Mouse (Mus musculus) frontal cortex, postnatal 25 days (tissue): ENCODE measurements around the gene Dgkk.
"Not testable (repeated sequence)": the region's sequence is repeated elsewhere in the genome, so short reads cannot be mapped to it uniquely, and the experiment has no call there.

Experiments
- DNase-seq, 2 experiments: peaks; one replicate each; pipeline ENCODE4 v3.0.0; 2022; ENCODE audit warnings: low spot score in 2 of 2

Dgkk gene

DNA sequence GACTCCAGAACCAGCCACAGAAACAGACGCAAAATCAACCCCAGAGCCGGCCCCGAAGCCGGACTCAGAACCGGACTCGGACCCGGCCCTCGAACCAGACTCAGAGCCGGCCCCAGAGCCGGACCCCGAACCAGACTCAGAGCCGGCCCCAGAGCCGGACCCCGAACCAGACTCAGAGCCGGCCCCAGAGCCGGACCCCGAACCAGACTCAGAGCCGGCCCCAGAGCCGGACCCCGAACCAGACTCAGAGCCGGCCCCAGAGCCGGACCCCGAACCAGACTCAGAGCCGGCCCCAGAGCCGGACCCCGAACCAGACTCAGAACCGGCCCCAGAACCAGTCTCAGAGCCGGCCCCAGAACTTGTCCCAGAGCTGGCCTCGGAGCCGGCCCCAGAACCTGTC is at the start of gene Dgkk:
TSS of gene Dgkk (plus strand) at position 301 of the 400 bp plus-strand sequence.
- not testable (repeated sequence) for DNase-seq

DNA sequence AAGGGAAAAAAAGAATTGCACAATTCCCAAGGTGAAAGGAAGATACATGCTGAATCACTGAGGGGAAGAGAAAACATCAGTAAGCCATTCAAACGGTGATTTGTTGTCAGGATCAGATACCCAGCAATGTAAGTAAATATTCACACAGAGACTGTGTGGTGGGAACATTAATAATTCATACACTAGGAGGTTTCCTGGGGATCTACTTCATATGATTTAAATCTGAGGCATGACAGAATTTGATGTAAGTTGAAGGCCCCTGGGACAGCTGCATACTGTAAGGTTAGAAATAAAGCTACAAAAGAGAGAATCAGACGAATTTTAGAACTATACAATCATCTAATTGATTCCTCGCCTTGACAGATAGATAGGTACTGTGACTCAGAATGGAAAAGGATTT is 45.1 kb upstream of the Dgkk start:
- DNase-seq = no peak

DNA sequence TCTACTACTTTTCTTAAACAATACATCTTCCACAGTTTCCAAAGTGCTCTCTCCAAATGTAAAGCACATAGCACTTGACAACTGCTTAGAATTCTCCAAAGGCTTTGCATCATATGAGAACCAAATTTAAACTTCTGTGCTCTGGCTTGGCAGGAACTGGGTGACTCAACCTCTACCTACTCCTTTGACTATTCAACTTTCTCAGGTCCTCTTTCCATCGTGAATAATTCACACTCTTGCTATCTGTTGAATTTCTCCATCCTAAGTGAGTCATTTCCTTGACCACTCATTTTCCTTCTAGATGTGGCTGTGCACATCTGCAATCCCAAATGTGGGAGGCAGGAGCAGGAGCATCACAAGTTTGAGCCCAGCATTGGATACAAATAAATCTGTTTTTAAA is 28.4 kb upstream of the Dgkk start:
- DNase-seq = no peak

DNA sequence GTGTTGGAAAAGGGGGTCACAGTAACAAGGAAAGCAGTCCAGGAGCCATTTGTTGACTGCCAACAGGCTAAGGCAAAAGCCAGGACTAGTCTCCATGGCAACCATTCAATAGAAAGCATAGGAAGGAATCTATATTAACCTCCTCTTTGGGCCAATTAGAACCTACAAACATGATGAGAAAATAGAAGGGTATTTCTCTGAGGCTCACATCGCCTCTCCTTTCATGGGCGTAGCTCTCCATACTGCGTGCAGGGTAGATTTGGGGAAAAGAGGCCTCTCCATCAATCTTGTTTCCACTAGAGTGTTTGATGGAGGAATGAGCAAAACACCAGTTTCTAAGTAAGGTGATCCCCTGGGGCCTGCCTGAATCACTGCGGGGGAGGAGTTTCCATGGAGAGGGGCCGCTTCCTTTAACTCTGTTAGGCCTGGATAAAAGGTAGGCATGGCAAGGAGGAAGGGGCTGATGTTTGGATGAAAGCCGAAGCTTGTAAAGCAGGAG is 27.5 kb upstream of the Dgkk start:
- no peak for DNase-seq

DNA sequence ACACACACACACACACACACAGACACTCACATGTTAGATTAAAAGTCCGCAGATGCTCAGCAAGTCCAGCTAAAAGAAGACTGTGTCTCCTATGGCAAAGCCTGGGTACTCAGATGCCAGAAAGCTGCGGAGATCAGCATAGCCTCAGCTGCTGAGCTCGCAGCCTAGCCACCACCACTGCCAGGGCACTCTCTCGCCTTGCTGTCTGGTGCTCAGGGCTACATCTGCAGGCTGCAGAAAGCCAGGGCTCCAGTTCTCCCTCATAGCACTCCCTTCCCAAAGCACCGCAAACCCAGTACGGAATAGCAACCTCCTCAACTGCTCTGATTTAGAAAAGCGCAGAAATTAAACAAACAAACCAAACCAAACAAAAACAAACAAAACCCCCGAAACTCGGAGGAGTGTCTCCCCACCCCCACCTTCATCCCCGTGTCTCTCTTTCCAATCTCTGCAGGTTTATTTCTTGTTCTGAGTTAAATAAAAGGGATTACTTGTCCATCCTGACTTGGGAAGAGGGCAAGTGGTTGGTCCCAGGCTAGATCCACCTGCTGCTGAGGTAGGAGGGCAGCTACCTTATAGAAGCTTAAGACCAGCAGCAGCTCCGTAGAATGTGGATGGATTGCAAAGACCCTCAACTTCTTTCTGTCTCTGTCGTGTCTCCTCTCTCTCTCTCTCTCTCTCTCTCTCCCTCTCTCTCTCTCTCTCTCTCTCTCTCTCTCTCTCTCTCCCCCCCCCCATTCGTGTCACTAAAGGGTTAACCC is 1.4 kb upstream of the Dgkk start:
- no peak for DNase-seq

DNA sequence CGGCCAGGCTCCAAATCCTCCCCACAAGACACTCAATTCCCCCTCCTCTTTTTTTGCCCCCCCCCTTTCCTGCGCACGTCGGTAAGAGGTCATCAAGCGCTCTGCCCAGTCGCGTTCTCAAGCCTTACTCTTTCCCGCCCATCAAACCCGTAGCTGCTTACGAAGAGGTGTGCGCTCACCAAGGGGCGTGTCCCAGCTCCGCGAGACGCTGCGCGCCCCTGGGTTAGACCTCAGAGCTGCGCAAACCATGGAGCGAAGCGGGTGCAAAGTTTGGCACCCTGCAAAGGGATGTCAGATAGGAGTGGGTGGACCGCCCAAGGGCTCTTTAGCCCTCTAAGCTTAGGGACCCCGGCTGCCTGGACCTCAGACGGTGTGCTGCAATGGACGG is 862 bp upstream of the Dgkk start:
- no peak for DNase-seq

DNA sequence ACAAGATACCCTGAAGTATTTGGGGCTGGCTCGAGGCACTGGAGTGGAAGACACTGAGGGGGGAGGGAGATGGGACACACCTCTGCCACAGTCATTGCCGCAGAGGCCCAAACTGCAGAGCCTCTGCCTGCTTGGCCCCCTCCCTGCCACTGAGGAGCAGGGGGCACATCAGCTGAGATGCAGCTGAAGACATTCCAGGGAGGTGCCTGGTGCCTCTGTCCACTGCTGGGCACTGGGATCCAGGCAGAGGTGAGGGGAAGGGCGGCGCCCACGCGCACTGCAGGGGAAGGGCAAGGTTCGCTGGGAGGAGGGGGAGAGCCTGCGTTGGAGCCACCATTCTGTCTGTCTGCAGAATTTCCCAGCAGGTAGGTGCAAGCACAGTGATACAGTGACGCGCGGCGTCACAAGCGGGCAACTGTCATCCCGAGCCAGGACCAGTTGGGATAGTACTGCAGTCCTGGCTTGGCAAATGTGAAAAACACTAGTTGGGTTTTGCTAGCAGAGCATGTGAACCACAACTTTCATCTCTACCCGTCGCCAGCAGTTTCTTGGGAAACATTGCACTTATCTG is 948 bp downstream of the Dgkk start:
- no peak for DNase-seq

DNA sequence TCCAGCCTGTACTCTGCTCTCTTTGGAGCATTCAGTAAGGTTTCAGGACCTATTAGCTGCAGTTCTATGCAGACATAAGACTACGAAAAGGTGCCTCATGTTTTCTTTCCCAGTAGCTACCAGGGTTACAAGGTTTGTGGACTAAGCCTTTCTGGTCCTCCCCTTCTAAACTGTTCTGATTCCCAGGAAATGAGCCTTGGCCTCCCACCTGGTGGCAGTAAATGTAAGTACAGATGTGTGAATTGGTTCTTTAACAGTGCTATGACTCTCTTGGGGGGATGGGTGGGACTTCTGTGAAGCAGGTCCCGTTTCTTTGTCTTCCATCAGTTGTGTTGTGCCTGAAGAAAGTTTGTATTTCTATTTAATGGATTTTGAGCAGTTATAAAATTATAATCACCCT is 53.4 kb downstream of the Dgkk start:
- no peak for DNase-seq

DNA sequence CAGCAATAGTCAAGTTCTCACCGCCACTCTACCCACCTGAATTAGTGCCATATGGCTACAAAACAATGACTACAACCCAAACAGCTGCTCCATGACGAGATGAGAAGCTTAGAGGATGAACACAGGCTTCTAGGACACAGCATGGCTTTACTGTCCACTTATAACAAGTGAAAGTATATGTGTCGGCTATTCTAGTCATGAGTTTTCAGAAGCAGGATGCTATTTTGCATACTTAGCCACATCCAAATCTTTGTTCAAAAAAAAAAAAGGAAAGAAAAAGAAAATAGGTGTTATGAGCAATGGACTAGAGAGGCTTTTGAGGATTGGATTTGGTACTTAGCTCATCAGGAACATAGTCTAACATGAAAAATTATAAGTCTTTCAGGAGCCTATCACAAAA is 74.4 kb downstream of the Dgkk start:
- no peak for DNase-seq

DNA sequence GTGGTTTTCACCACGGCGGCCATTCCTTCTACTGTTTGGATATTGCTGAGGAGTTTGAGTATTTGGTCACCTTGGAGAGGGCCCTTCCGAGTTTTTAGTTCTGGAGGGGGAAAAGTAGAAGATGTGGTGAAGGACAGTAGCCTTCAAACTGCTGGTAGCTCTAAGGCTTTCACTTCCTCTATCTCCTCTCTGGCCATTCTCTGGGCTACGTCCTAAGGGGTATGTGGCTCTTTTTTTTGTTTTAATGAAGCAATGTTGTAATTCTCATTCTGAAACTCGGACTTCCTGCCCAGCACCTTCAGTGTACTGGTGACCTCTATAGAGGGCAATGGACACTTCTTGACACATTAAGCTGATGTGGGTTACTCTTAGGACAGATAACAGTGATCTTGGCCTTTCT is 75.0 kb downstream of the Dgkk start:
- no peak for DNase-seq

DNA sequence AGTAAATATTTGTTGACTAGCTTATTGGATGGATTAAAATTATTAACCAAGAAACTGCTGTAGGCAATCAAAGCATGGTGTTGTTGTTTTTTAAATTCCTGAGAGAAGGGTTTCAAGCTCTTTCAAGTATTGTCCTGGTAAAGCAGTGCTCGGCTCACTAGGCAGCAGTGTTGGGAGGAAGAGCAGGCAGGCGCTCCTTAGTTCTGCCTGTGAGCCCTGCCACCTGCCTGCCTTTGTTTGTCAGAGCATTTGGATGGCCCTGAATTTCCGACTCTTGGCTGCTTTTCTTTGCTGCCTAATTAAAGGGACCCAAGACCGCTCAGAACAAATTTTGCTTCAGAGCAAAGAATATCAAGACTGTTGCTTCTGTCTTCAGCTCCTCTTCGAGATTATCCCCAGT is 114.8 kb downstream of the Dgkk start:
- no peak for DNase-seq

DNA sequence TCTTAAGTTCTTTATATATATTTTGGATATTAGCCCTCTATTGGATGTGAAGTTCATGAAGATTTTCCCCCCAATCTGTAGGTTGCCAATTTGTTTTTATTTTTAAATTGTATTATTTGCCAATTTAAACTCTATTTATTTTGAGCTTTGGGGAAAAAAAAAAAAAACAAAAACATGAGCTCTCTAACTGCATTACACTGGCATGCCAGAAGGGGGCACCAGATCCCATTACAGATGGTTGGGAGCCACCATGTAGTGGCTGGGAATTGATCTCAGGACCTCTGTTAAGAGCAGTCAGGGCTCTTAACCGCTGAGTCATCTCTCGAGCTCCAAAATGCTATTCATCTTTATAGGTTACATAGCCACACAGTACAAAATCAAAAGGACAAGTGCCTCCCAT is 131.9 kb downstream of the Dgkk start:
- no peak for DNase-seq

DNA sequence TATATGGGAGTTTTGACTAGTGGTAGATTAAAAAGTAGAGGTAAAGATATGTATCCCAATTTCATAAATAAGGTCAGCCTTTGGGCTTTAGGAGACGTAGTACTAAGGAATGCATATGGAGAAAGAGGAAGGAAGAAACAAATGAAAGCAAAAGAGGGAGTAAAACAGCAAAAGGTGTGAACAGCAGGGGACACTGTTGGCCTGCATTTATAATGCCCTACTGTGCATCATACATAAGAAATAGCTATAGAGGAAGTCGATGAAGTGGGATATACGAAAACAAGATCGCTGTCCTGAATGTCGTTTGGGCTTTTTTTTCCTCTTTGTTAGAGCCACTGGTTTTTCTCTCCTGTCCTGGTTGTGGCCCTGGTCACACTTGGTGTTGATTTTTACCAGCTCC is 143.1 kb downstream of the Dgkk start:
- DNase-seq = no peak

DNA sequence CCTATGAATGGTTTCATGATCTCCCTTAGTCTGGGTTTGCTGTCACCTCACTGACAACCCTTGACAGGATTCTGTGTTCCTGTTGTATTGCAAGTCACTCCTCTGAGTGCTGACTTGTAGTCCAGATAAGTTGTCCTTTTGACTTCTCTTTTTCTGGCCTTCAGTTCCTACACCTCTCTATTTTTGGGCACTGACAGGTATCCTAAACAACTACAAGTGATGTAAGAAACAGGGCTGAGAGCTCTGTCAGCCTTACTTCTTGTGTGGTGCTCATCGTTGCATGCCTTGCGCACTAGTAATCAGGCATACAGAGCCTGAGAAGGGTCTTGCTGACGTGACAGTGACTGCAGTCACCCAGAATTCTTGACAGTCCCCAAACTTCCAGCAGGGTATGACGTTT is 147.1 kb downstream of the Dgkk start:
- DNase-seq = no peak

DNA sequence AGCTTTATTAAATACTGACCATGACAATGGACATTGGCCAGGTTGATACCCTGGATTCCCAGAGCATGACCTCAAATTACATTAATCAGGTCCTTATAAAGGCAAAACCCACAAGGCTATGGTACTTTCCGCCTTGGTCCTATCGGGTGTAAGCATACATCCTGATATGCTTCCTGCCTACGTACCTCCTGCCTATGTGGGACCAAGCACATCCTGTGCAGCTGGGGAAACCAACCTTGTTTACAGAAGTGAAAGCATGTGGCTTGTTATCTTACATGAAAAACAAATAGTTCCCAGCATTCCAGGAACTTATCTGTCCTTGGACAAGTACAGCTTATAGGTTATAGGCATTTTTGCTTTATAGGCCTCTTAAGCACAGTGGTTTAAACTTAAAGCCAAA is 189.5 kb downstream of the Dgkk start:
- DNase-seq = no peak

DNA sequence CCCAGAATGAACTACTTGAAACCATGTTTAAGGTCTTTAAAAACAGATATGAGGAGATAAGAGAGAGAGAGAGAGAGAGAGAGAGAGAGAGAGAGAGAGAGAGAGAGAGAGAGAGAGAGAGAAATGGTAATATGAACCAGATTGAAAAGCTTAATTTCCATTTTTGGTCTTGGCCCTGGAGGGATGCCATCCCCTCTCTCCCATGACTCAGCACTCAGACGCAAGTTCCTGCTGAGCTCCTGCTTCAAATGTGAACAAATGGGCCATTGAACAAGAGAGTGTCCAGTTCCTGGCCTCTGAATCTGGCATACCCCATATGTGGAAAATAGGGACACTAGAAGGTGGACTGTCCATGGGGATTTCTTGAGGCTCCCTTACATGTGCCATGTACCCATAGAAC is 192.8 kb downstream of the Dgkk start:
- DNase-seq = no peak

DNA sequence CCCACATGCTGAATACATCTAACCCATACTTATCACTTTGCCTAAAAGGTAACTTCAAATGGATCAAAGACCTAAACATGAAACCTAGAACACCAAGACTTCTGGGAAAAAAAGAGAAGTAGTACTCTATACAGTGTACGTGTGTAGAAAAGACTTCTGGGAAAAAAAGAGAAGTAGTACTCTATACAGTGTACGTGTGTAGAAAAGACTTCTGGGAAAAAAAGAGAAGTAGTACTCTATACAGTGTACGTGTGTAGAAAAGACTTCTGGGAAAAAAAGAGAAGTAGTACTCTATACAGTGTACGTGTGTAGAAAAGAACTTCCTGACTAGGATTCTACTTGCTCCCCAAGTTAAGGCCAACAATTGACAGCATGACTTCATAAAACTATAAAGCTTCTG is 204.8 kb downstream of the Dgkk start:
- not testable (repeated sequence) for DNase-seq
